Mouse (Mus musculus): ENCODE data around the gene Olfr1289.

Gene Olfr1289

GRCm38 (mm10) chr2:111480519-111480918, at the start of gene Olfr1289:
Gene Olfr1289 (plus strand): TSS chr2:111480819.
- no peak for DNase-seq (ENCODE audit: low spot score)

GRCm38 (mm10) chr2:111448842-111449241, 31.8 kb upstream of the Olfr1289 start, which contains the start of gene Olfr1287:
Gene Olfr1287 (plus strand): TSS chr2:111449142.
- no peak for DNase-seq (ENCODE audit: low spot score)

GRCm38 (mm10) chr2:111473801-111474200, 6.8 kb upstream of the Olfr1289 start, which contains the start of gene Olfr1288:
Gene Olfr1288 (plus strand): TSS chr2:111474101.
- no peak for DNase-seq (ENCODE audit: low spot score)

GRCm38 (mm10) chr2:111493729-111494128, 13.1 kb downstream of the Olfr1289 start, which contains the start of gene Olfr1290:
Gene Olfr1290 (minus strand): TSS chr2:111493829.
- DNase-seq (ENCODE audit: low spot score): no peak

- DNase-seq (ENCODE audit: low spot score): no peak
Observed at GRCm38 (mm10) chr2:111496880-111497279, 16.3 kb downstream of the Olfr1289 start, which contains the start of gene Olfr1291-ps1. Gene Olfr1291-ps1 (plus strand): TSS chr2:111497180.

GRCm38 (mm10) chr2:111517451-111517850, 36.8 kb downstream of the Olfr1289 start:
- no peak for DNase-seq (ENCODE audit: low spot score)

- DNase-seq (ENCODE audit: low spot score): no peak
Observed at GRCm38 (mm10) chr2:111524903-111525302, 44.3 kb downstream of the Olfr1289 start, which contains the start of gene Olfr1293-ps. Gene Olfr1293-ps (plus strand): TSS chr2:111525203.

All from spleen, adult 12 weeks (tissue).